Mouse (Mus musculus) spleen, adult 2 months (tissue): ENCODE results near the gene Car10.

Source experiments
- CTCF ChIP-seq: fragments of 200-500 bp; IDR thresholded peaks from 2 replicates; pipeline ENCODE4 v1.5.1; 2011; ENCODE audit warnings: mild to moderate bottlenecking, inconsistent platforms; ENCODE audit not compliant: insufficient read depth, insufficient read length, insufficient replicate concordance; ENCODE audit errors: extremely low read depth
- POLR2A ChIP-seq: fragments of 200-500 bp; IDR thresholded peaks from 2 replicates; pipeline ENCODE4 v1.6.1; 2011; ENCODE audit warnings: low read depth, low read length, inconsistent platforms

- TF ChIP-seq CTCF = no peak
- TF ChIP-seq POLR2A = no peak
These were observed 492.8 kb downstream of the Car10 start for GRCm38 (mm10) chr11:93590652-93591051.
